Mouse (Mus musculus) inflammation-experienced regulatory T-cells, adult 6 months (primary cell): ENCODE results near the gene Rbm47. TPM values are rescaled to one million over a fixed set of nuclear protein-coding genes. Genes with fewer than 3 reads are reported as not detected.

Experiments
- ATAC-seq: one replicate; pipeline ENCODE4 v1.8.0; 2017
- polyA plus RNA-seq, 3 experiments: library from polyadenylated mRNA; unstranded; fragments of 100-300 nt; shearing (Covaris generic); gene quantifications; one replicate each; pipeline ENCODE4 v1.2.1; 2017

The Rbm47 gene
- polyA plus RNA-seq, 3 experiments from 2014 or later: 0.71 to 8.2 (median 1.2) TPM

DNA sequence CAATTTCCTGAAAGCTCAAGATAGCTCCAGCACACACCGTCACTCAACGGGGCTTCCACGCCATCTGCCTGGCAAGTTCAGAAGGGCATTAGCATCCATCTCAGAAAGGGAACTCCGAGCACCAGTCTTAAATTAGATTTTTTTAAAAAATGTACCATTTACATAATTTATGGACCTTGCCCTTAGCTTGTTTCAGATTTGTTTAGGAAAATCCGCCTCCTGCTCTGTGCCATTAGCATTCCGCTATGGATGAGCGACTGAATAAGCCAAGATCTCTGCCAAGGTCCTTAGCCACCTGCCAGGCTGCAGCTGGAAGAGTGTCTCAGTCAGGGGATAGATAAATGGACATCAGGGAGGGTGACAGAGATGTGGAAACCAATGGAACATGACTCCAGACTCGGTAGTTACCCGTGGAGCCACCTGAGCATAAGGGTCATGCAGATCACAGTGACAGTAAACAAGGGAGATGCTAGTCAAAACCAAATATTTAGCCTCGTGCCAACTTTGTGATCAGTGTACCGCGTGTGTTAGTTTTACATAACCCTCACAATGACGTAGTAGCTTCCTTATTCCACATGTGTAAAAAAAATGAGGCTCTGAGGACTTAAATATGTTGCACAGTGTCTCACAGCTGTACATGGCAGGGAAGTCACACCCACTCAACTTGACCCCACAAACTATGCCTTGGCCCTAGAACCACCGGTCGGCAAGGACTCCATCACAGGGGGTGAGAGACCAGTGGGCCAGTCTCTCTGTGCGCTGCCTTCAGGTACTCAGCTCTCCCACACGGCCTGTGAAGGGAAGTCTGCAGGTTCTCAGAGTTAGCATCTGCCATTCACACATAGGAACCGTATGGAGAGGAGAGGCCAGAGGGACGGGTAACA is 110.6 kb downstream of the Rbm47 start:
- ATAC-seq: no peak

GRCm38 (mm10) chr5:66061667-66062045 is 111.3 kb downstream of the Rbm47 start:
- no peak for ATAC-seq

- ATAC-seq: no peak
Observed at GRCm38 (mm10) chr5:66058844-66059243, 114.1 kb downstream of the Rbm47 start.

- no peak for ATAC-seq
Observed at GRCm38 (mm10) chr5:66056680-66057079, 116.2 kb downstream of the Rbm47 start.

DNA sequence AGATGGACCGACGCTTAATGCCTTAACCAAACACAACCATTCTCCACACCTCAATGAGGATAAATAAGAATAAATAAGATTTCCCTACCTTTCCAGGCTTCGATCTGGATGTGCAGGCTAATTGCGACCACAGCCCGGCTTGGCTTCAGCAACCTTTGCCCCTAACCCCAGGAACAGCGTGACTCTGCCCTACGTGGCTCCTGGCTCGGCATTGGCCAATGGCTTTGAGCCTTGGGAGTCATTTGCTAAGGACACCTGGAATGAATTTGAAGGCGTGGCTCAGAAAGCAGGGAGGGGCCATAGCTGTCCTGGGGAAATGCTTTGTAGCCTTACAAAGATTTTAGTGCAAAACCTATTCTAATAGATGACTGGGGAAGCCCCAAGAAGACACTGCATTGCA is 118.5 kb downstream of the Rbm47 start:
- no peak for ATAC-seq

- ATAC-seq: no peak
Observed at GRCm38 (mm10) chr5:66052777-66053548, 120.0 kb downstream of the Rbm47 start.

DNA sequence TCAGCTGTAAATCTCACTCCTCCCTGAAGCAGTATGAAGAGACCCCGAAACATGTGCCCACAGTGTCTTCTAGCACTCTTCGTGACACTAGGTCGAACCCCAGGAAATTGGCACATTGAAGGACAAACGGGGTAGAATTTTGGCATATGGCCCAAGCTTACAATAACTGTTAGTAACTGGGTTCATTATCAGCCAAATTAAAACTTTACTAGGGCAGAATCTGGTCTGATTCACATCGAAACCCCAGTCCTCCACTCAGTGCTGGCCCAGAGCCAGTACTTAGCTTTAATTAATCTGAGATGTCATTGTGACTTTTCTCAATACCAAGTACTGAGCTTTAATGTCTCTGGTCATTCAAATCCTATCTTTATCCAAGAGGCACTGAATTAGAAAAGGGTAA is 122.1 kb downstream of the Rbm47 start:
- ATAC-seq: no peak

- no peak for ATAC-seq
Observed at GRCm38 (mm10) chr5:66046356-66046755, 126.6 kb downstream of the Rbm47 start.

- ATAC-seq: no peak
Observed at GRCm38 (mm10) chr5:66043897-66044296, 129.0 kb downstream of the Rbm47 start.

- no peak for ATAC-seq
Observed at GRCm38 (mm10) chr5:66042651-66043340, 130.1 kb downstream of the Rbm47 start.

DNA sequence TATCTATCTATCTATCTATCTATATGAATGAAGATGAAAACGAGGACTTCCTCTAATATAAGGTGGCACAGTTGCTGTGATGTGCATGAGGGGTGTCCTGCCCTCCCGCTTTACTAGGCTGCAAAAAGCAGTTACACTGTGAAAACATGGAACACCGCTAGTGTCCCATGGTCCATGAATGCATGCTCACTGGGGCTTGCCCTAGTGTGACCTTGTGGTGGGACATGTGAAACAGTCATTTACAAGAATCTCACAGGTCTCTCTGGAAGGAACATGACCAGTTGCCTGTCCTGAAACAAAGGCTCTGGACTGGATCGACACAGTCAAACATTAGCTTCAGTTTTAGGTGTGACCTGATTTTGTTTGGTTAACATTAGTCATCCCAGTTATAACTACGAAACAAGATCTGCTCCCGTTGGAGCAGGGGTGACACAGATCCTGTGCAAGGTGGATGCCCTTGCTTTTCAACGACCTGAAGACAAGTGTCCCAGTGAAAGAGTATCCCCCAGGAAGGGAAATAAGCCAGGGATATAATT is 132.1 kb downstream of the Rbm47 start:
- no peak for ATAC-seq

GRCm38 (mm10) chr5:66039813-66040212 is 133.1 kb downstream of the Rbm47 start:
- no peak for ATAC-seq

DNA sequence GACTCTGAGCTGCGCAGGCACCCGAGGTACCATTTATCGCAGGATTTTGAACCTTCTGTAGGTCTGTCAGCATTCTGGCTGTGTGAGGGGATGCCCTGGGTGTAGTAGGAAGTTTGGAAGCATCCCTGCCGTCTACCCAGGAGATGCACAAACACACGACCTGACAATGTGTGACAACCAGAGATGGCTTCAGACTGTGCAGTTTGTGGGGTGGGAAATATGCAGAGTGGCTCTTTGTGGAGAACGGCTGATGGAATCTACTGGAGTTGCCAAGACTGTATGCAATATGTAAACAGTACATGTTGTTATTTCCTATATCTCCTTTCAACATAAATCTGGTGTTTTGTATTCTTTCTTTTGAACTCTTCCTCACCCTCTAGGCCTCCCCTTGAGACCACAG is 135.9 kb downstream of the Rbm47 start:
- ATAC-seq: no peak

GRCm38 (mm10) chr5:66036440-66037054 is 136.4 kb downstream of the Rbm47 start:
- ATAC-seq: no peak

GRCm38 (mm10) chr5:66034375-66035195 is 138.3 kb downstream of the Rbm47 start:
- ATAC-seq: no peak

GRCm38 (mm10) chr5:66032826-66033225 is 140.1 kb downstream of the Rbm47 start:
- ATAC-seq: no peak

DNA sequence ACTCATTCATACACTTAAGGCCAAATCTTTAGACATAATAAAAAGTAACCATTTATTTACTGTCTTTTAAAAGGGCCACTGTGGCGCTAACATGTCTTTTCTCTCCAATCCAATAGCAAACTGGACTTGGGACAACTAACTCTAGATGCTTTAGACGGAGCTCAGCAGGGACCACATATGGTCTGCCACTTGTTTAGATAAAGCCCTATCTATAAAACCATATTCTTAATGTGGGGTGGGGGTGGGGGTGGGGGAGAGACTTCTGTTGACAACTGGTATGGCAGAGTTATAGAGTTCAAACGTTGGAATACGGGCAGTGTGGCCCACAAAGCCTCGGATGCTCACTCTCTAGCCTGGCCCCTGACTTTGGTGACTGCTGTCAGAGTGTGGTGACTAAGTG is 141.2 kb downstream of the Rbm47 start:
- ATAC-seq: no peak

DNA sequence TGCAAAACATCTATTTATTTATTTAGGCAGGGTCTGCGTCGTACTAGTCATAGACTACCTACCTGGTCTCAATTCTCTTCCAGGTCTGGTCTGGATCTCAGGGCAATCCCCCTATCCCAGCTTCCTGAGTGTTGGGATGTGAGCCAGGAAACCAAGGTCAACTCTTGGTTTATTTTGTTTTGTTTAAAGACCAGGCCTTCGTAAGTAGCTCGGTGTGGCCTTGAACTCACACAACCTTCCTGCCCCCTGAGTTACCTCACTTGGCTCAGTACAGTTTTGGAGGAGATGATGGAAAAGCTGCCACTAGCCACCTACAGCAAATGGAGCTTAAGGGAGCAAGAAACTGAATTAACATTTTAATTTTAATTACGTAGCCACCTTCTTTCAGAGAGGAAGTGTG is 144.7 kb downstream of the Rbm47 start:
- no peak for ATAC-seq

DNA sequence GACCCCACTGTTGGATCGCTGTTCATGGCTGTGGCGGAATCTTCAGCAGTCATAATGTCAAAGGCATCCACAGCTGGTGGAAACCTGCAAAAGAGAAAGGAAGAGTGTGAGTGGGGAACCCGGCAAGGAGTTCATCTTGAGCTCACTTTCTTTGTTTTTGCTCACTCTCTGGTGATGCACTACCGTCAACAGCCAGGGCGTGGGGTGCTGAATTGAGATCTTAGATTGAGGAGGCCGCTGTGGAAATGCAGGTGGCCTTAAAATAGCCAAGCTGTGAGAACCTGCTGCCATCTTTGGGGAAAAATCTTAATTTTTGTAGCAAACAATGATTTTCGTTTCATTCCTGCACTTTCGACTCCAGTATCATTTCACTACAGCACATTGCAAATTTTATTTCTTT is 145.7 kb downstream of the Rbm47 start:
- no peak for ATAC-seq

DNA sequence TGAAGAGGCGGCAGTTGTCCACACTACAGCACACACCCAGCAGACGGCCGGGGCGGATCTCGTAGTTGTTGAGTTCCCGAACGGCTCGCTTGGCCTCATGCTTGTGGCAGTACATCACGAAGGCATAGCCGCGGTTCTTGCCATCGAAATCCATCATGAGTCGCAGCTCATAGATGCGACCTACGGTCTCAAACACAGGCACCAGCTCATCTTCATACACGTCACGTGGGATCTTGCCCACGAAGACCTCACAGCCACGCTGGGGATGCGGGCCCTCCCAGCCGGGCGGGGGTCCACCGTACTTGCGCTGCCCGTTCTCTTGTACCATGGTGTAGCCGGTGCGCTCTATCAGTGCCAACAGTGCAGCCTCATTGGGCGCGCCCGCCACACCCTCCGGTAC is 146.1 kb downstream of the Rbm47 start:
- ATAC-seq: no peak

GRCm38 (mm10) chr5:66015449-66015961 is 157.4 kb downstream of the Rbm47 start:
- ATAC-seq: no peak
